Mouse (Mus musculus) retina, embryonic 14.5 days (tissue): Measurements from ENCODE around the gene Pde4dip.
A peak's percentile ranks its signal among the peaks of the same experiment; 100 is the strongest.

Experiments used
- DNase-seq: peaks from one replicate; pipeline ENCODE4 v3.0.0-alpha.2; 2015; ENCODE audit warnings: low spot score

Gene Pde4dip

DNA sequence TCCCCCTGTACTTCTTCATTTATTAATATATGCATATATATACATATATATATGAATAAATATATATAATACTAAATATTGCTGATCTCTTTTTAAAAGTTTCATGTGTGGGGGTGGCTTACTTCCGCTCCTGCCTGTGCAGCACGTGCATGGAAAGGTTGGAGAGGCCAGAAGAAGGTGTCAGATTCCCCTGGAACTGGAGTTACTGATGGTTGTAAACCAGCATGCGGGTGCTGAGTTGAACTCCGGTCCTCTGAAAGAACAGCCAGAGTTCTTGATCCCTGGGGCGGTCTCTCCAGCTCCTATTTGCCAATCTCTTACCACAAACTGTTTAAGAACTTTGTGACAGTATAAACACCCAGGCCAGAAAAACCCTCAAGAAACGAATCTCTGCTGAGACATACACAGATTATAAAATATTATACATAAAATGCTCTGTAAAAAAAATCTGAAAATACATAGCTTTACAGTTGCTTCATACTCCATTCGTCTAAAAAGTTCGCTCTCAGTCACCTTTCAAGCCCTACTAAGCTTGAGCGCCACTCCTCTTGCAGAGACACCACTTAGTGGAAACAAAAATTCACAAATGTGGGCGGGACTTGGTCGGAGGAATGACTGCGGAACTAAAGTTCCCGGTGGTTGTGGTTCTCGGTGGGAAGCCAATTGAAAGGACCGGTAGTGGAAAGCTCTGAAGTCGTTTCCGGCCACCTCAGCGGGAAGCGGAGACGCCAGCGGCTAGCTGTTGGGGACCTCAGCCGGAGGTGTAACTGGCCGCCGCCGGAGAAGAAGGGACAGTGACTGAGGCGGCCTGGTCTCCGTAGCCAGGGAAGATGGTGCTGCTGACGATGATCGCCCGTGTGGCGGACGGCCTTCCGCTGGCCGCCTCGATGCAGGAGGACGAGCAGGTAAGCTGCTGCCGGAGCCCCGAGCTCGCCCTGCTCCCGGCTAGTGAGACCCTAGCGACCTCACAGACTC, 12.3 kb upstream of the Pde4dip start, which contains the start of gene Sec22b:
Gene Sec22b (plus strand): TSS at position 675 of the 975 bp plus-strand sequence.
- DNase-seq: peak; percentile 95

DNA sequence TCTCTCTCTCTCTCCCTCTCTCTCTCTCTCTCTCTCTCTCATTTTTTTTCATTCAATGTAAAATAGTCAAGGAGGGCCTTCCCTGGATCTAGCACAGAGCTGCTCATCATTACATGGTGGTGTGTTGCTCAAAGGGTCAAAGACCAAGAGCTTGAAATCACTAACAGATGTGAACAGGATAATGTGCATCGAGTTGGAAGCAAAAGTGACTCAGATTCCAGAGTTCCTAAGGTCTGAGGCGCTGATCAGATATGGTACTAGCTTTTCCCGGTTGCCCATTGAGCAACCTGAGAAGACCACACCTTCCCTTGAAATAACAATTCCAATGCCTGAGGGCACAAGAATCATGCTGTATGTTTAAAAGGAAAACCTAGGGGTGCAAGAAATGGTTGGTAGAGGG, 9.9 kb upstream of the Pde4dip start:
- DNase-seq: no peak

DNA sequence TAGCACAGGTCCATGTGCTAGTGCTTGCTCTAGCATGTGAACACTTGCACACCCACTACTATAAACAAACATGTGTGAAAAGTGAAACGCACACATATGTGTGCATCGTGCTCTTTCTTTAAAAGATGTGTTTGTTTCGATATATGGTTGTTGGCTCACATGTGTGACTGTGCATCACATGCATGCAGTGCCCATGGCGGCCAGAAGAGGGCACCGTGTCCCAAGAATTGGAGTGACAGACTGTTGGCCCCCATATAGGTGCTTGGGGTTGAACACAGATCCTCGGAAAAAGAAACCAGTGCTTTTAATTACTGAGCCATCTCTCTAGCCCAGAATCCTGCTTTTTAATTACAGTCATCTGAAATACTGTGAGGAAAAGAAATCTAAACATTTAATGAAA, 6.2 kb upstream of the Pde4dip start:
- DNase-seq: no peak

DNA sequence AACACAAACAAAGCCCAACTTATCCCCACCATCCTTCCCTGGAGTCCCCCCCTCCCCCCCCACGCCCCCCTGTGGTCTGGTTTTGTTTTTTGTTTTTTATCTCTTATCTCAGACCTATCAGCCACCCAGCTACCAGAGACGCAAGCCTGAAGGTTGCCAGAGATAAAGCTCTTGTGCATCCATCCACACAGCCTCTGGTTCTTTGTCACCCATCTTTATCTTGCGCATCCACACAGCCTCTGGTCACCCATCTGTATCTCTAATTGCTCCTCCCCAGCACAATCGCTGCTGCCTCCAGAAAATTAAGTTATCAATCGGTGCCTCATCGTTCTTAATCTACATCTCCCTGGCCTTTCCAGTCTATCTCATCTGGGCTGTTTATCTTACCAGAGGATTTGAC, 1.7 kb upstream of the Pde4dip start:
- no peak for DNase-seq

DNA sequence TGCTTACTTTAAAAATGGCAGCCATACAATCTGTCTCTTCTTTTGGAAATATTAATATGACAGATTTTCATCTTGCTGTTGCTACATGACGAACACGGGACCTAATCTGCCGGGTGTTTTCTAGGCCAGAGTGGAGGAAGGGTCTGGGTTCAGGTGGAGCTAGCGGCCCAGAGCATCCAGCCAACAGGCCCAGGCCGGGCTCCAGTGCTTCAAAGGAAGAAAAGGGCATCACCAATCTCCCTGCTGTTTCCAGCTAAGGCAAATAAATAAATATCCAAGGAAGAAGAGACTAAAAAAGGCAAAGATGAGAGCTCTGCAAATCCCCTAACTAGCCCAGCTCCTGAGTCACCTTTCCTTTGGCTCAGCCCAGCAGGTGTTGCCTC, 731 bp downstream of the Pde4dip start:
- DNase-seq: no peak

DNA sequence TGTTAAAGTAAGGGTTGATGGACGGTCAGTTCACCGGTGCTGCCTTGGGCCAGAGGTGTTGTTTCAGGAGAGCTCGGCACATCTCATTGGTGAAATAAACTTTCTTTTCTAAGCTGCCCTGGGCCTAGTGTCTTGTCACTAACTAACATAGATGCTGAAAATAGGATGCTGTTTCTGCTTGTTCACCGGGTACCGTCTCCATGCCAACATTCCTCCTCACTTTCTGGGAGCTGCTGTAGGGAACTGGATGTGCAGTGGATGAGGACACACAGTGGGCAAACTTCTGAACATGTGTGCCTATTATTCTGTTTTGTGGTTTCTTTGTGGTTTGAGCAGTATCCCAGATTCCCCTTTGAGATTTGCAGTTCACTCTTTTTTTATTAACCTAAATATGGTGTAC, 6.9 kb downstream of the Pde4dip start:
- no peak for DNase-seq

DNA sequence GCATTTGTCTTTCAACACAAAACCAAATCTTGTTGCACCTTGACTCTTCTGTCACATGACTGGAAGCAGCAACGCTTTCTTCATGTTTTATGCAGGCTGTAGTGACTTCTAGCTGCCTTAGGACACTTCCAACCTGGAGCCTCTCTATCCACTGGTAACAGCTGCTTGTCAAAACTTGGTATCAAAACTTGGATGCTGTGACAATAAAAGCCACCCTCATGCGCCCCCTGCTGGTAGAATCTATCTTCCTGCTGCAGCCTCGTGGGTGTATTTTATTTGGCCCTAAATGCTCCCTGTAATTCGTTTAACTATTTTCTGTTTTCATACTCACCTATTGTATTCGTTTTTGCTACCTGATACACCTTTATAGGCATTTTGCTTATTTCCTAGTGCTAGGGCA, 9.3 kb downstream of the Pde4dip start:
- DNase-seq: peak; percentile 91

DNA sequence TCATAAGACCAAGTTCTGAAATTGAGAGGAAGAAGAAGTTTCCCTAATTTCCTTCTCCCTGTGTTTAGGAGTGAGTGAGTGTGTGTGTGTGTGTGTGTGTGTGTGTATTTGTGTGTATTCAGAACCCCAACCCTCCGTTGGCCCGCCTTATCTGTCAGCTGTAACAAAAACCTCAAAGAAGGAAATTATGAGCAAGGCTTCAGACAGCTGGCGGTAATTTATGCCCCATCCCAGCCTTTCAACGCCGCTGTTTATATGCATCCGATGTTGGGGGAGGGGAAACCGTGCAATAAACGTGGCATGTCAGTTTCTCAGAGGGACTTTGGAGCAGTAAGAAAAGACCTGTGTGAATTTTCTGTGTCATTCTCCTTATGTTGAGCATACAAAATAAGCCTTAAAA, 12.2 kb downstream of the Pde4dip start:
- DNase-seq: no peak

DNA sequence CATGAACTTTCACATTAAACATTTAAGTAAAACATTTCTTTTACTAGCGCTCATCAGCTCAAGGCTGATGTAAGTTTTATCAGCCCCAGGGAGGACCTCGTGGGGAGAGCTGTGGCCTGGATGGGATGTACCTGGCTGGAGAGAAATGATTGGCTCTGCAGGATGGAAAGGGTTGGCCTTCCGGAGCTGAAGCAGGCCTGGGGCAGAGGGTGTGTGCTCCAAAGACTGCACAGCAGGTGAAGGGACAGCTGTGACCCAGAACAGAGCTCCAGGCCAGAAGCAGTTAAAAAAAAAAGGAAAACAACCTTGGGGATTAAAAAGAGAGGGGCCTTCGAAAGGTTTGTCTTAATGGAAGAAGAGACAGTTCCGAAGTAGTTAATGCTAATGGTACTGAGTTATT, 13.7 kb downstream of the Pde4dip start:
- DNase-seq: no peak

DNA sequence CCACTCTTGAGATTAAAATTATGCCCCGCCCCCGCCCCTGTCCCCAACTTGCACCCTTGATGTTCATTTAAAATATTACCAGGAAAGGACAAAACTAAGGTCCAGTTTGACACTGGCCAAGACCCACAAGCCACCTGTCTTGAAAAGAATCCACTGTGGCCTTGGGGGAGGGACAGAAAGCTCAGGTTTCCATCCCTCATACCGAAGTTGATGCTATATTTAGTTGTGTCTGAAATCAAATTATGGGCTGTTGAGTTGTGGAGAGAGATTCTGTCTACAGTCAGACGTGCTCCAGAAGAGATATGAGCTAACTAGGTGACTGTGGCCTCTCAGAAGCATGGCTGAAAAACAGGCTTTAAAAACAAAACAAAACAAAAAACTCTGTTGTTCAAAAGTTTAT, 18.8 kb downstream of the Pde4dip start:
- no peak for DNase-seq

DNA sequence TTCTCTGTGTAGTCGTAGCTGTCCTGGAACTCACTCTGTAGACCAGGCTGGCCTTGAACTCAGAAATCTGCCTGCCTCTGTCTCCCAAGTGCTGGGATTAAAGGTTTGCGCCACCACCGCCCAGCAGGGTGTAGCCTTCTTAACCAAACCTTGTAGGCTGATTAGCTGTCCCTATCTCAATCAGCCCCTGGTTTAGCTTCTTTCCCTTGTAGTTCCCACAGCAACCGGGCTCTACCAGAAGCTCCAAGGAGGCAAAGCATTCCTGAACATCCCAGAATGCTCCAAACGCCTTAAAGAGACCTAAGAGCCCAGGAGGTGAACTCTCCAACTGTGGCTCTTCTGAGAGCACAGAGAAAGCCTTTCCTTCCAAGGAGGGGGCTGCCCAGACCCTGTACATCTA, 19.8 kb downstream of the Pde4dip start:
- no peak for DNase-seq

DNA sequence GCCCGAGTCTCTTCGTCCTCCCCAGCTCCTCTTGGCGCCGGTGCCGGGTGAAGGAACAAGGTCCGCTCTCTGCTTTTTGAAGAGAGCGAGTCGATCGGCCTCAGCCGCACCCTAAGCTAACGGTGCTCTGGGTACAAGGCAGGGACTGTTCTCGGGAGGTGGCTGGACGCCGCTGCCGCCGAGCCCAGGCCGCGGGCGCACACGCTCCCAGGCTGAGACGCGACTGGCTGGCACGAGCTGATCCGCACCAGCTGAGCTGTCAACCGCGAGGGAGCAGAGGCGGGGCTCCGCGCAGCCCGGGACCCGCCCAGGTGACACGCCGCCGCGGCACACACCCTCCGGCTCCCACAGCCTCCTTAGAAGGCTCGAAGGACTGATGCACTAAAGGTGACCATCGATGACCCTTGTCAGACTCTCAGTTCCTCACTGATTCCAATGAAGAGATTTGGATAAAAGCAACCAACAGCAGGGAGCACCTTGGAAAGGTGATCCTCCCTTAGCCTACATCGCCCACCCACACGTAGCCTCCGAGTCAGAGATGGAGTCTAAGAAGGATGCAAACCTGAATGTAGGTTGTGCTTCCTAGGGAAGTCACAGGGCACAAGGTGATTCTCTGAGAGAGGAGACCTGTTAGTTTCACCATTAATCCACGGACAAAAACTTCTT, 20.4 kb downstream of the Pde4dip start:
- peak; percentile 68 for DNase-seq

DNA sequence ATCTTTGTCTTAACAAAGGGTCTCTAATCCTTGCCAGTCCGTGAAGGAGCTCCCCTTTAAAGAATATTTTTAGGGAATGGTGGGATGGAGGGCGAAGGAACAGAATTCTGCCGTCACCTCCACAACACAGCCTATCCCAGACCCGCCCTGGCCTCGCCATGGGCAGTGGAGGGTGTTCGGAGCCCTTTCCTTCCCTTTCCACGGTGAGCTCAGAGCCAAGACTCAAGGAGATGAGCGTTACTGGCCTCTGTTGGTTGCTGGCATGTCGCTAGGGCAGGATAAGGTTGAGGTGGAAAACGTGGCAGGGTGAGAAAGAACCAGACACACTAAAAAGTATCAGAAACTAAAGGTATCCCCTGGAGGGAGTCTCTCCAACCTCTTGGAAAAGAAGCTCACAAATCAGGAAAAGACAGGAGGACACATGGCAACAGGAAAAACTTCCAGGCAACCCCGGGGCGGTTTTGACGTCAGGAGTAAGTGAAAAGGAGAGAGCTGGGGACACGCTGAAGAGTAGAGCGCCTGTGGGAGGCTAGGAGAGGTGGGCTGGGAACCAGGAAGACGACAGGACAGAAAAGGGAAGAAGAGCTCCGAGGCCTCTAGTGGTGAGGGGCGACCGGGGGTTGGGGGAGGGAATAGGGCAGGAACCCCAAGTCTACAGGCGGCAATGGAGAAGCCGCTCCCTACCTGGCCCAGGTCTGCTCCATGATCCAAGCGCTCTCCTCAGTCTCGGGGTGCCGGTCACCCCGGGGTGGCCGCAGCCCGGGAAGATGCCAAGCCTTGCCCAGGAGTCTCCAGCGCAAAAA, 21.1 kb downstream of the Pde4dip start:
- DNase-seq: peak; percentile 35

DNA sequence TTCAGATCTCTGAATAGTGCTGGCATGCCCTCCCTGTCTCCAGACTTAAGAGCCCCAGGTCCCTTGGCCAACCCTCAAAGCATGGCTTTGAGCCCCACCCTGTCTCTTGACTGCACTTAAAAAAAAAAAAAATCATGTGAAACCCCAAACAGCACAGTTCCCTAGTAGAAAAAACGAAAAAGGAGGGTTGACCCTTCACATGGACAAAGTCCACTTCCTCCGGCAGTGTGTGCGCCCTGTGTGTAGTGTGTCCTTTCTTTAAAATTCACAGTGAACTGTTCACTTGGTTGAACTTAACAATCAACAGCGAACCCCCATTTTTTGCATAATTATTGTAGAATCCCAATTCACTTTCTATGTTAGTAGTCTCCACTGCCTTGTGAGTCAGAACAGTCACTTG, 21.8 kb downstream of the Pde4dip start:
- no peak for DNase-seq

DNA sequence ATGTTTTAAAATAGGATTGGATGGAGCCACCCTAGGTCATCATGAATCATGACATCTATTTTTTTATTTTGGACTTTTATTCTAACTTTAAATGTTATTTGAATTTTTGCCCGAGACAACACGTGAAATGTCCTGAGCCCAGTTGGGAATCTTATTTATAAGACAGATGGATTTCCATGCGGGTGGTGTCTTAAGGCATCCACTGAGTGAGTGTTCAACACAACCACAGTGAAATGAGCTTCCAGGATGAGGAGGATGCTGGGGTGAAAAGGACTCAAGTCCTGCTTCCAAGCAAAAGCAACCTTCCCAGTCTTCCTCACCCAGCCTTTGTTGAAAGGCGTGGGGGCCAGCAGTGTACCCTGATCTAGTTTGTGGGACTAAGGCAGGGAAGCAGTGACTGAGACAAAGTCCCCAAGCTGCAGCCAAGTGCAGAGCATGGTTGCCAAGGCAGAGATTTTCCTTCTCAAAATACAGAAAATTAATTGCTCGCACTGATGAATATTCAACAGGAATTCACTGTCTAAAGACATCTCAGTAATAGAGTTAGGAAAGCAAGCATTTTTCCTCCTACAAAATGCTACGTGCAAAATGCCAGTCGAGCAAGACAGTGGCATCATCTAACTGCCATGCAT, 27.6 kb downstream of the Pde4dip start:
- no peak for DNase-seq

DNA sequence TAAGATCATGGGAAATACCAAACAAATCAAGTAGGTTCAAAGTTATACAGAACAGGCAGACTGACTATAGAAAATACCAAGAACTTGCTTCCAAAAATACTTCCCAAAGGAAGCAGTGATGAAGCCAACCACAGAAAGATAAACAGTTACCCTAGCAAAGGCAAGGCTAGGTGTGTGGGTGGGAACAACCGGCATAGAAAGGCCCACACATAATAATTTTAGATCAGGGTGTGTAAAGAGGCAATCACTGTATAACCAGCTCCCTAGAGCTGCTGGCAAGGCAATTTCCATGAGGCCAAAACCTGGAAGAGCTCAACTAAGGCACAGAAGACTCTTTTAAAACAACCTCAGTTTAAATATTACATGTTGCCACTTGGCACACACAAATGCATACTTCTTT, 29.1 kb downstream of the Pde4dip start:
- no peak for DNase-seq

DNA sequence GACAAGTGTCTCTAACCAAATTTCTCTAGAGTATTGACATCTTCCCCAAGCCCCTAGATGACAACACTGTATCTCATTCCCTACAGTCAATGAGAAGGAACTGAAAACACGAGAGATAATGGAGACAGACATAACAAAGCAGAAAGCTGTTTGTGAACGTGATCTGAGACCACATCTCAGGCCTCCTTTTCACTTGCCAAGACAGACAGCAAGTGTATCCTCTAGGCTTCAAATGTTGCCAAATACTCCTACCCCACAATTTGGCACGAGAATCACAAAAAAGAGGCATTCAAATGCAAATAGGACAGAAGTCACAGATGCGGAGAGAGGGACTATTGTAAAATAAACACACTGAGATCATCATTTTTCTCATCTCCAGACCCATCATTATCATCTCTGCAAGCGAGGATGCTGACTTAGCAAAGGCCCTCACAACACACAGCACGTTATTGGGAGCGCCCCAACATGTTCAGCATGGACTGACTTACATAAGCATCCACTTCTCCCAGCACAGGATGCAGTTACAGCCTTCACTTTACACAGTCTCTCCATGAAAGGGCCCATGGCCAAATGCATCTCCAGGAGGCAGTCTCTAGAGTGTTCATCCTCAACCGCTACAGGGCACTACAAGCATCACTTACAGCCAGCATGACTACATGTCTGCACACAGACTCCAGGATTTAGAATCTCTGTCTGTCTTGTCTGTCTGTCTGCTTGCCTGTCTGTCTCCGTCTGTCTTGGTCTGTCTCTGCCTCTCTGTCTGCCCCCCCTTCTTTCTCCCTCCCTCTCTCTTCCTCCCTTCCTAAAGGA, 33.7 kb downstream of the Pde4dip start:
- DNase-seq: no peak

DNA sequence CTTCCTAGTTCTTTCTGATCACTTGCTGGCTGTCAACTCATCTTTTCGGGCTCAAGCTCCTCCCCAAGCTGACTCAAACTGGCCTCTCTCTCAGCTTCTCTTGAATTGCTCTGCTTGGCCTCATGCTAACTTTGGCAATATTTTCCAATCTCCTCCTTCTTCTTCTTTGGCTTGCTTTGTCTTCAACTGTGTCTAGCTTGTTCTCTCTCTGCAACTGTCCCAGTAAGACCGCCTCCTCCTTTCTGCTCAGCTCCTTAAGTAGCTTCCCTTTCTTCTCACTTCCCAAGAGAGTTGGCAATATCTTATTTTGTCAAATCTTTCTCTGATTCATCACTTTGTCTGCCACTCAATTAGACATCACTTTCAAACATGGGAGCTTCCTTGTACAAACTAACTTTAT, 36.7 kb downstream of the Pde4dip start:
- no peak for DNase-seq

DNA sequence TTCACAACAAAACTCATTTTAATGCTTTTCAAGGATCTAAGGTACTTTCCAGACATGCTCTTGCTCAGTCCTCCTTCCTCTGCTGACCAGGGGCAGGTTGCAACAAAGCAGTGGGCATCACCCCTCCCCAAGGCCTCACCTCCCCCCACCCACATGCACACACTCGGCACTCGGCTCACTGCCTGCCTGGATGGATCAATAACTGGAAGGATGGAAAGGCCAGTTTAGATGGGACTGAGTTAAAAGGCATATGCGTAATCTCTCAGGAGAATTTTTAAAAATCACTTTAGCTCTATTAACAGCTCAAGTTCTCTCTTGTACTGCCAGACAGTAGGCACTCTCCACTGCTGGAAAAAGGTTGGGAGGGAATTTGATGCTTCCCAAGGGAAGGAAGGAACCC, 40.9 kb downstream of the Pde4dip start:
- peak; percentile 18 for DNase-seq

DNA sequence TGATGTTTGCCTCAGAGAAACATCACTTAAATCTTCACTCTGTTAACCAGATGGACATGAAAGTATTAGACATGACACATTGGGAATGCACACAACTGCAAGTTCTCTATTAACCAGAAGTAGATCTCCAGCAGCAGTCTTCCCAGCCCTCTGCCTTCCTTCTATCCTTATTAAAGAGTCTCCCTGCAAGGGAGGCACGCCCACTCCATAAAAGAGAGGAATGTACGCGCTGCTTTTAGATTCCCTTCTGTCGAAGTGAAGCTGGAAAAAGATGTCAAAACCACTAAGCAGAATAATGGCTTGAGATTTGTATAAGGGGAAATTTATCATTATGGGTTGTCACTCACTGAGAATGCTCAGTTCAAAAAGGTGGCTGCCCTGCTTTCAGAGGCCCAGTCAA, 42.1 kb downstream of the Pde4dip start:
- no peak for DNase-seq

DNA sequence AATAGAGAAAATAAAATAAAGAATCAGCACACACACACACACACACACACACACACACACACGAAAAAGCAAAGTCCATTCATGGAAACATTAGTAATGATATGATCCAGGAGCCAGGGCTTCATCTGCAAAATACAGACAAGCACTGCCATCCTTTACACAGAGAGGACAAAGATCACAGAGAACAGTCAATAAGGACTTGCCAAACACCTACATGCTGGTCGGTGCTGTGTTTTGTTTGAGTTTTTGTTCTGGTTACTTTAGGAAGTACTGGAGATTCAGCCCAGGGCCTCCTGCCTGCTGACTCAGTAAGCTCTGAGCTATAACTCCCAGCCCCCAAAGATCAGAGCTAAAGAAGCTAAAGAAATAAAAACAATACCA, 43.7 kb downstream of the Pde4dip start:
- no peak for DNase-seq
